Mouse (Mus musculus) CD4-positive, CD25-positive, alpha-beta regulatory T cell (primary cell): ENCODE measurements around the gene Adi1. TPM values are rescaled to one million over a fixed set of nuclear protein-coding genes. Genes with fewer than 3 reads are reported as not detected.

Source experiments
- polyA plus RNA-seq: library from polyadenylated mRNA; unstranded; fragments of 100-300 nt; shearing (Covaris generic); gene quantifications from one replicate; pipeline ENCODE4 v1.2.1, GENCODE M21; 2017

Gene Adi1
- 72.6 TPM for polyA plus RNA-seq

DNA sequence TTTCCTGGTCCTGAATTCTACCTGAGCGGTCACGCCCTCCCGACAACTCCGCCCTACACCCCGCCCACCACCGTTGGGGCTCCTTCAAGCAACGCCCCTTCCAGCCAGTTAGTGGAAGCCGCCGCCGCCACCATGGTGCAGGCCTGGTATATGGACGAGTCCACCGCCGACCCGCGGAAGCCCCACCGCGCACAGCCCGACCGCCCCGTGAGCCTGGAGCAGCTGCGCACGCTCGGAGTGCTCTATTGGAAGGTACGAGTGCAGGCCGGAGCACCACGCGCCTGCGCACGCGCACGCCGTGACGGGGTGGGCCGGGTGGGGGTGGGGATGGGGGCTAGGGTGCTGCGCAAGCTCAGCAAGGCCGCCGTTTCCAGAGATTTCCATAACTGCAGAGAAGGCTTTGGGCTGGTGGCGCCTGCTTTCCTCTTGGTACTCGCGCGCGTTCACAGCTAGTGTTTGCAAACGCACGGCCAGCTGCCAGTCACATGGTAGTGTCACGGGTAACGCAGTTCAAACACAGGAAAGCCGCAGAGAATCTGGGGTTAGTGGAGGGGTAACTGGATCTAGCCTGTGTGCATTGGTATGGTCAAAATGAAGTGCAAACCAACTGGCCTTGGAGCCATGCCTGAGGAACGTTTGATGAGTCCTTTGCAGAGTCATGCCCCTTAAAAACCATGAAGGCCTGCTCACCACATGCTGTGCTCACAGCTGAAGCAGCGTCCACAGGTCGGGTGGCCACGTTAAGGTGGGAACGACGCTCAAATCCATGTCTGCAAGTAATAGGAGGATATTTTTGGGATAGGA lies at the start of gene Adi1:
TSS of gene Adi1 (plus strand) at position 111 of the 804 bp plus-strand sequence.

GRCm38 (mm10) chr12:28635535-28636476 lies 39.2 kb upstream of the Adi1 start, which contains the start of gene Rps7:
TSS of gene Rps7 (minus strand) at chr12:28635953.

DNA sequence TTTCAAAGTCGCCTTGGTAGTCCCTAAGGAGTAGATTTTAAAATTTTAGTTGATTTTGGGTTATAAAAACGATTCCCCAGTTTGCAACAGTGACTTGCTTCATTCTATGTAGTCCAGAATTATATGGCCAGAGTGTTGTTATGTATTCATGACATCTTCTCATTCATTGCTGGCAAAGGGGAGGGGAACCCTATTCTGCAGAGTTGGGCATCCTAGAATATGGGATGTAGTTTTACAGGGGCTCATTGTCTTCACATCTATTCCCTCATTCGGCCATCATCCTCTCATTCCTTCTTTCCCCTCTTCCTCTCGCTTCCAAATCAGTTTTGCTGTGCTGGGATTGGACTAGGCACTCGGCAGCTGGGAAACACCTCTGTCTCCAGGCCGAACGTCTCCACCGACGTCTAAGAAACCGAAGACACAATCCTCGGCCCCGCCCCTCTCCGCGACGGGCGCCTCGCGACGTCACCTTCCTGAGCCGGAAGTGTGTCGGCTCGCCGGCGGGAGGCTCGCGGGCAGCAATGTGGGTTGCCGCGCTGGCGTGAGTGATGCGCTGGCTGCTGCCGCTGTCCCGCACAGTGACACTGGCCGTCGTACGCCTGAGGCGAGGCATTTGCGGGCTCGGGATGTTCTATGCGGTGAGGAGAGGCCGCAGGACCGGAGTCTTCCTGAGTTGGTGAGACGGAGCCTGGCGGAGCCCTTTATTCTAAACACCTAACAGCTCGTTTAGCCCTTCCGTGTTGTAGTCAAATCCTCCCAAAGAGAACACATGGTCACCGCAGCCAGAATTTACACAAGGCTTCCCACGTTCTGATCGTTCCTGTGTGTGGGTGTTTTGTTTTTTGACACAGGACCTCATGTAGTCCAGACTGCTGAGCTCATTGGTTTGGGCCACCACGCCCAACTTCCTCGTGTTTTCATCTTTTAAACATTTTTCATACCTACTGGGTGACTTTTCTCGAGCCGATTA lies 25.6 kb upstream of the Adi1 start, which contains the start of gene Rnaseh1:
TSS of gene Rnaseh1 (plus strand) at position 462 of the 970 bp plus-strand sequence.

Other genes with a start within 250 kb of the Adi1 start
- gene Dcdc2c, start 122.8 kb upstream of the Adi1 start, polyA plus RNA-seq: 0.12 TPM
- not detected for gene Allc, start 92.7 kb upstream of the Adi1 start, polyA plus RNA-seq
- not detected for gene Colec11, start 51.9 kb upstream of the Adi1 start, polyA plus RNA-seq
- gene Rps7, start 39.3 kb upstream of the Adi1 start, polyA plus RNA-seq: 1,018 TPM
- gene Rnaseh1, start 25.6 kb upstream of the Adi1 start, polyA plus RNA-seq: 42.9 TPM
- gene Trappc12, start 75.2 kb downstream of the Adi1 start, polyA plus RNA-seq: 75.9 TPM
- gene Eipr1, start 76.6 kb downstream of the Adi1 start, polyA plus RNA-seq: 47.4 TPM